In genomic region chr16:35648862-35649261, GRCm38 (mm10) we compare ENCODE assay signal across 29 mouse cellular contexts.
DNase-seq lines count a peak whose midpoint lies in the region; ATAC-seq and TF ChIP-seq lines count a peak whose summit lies in the region.
"Had no signal": no experiment of that assay in that cellular context is flagged by ENCODE, and none has a peak within 500 bp of the region (broad histone marks: within the 10 kb centered on the region; RNA-seq: fewer than 3 reads in every experiment).

No protein-coding gene starts in this region.

- no peaks in the 10 kb centered on the region for H3K27me3 ChIP-seq in forebrain, postnatal 0 days (ENCODE audit: insufficient read depth, low read length)
- H3K27me3 ChIP-seq in forebrain, embryonic 15.5 days, result no peaks in the 10 kb centered on the region
- H3K27me3 ChIP-seq: embryonic facial prominence, embryonic 13.5 days; forebrain, embryonic 12.5 days had no signal

- 83% methylated on average over 4 of the region's 4 CpGs for WGBS in forebrain, postnatal 0 days
- 90% methylated on average over 4 of the region's 4 CpGs for WGBS in forebrain, embryonic 15.5 days

- intact Hi-C loops in left cerebral cortex, postnatal 4 days (cut with DNase I), result no loop called here

- no peak for DNase-seq in forebrain, postnatal 0 days
- DNase-seq in layer of hippocampus, adult 9-11 months, result peak; percentile 52
- no peak for DNase-seq in layer of hippocampus, postnatal 14 days (ENCODE audit: low spot score in 2 of 2)
- peak; percentile 59 for DNase-seq in Muller cell, postnatal 12 days (ENCODE audit: inconsistent ontology term)
- DNase-seq in left cerebral cortex, postnatal 4 days, result no peak
- DNase-seq: adrenal gland, postnatal 10 days; adrenal gland, postnatal 36 days; cerebellum, adult 11-12 months; cerebellum, adult 8-10 months; cerebellum, postnatal 10 days; cerebellum, postnatal 36 days; embryo, embryonic 11 days; gastrocnemius, postnatal 10 days; gastrocnemius, postnatal 36 days; heart, adult 2 months; heart, postnatal 14 days; heart, postnatal 4 days had no signal

- peak; percentile 36; the same call in 1 of the 2 replicates for ATAC-seq in forebrain, postnatal 0 days
- ATAC-seq in forebrain, embryonic 15.5 days (replicated peaks), result no peak
- ATAC-seq: forebrain, embryonic 16.5 days; hindbrain, postnatal 0 days; inflammation-experienced regulatory T-cells, adult 6 months; Patski had no signal

- H3K36me3 ChIP-seq in forebrain, postnatal 0 days (ENCODE audit: insufficient read depth), result no peaks in the 10 kb centered on the region
- H3K36me3 ChIP-seq in forebrain, embryonic 15.5 days, result 0 out of 2 replicates have a peak, but pooled peaks cover 7% of the 10 kb centered on the region
- H3K36me3 ChIP-seq: embryonic facial prominence, embryonic 13.5 days; heart, embryonic 10.5 days; heart, embryonic 13.5 days had no signal

- no peak overlapping the region for H3K4me3 ChIP-seq in forebrain, postnatal 0 days (ENCODE audit: low read depth, low read length)
- no peak overlapping the region for H3K4me3 ChIP-seq in forebrain, embryonic 15.5 days
- H3K4me3 ChIP-seq: embryonic facial prominence, embryonic 10.5 days; embryonic facial prominence, embryonic 13.5 days; erythroblast, embryonic 14.5 days; forebrain, embryonic 12.5 days; heart, adult 2 months; heart, embryonic 10.5 days; heart, embryonic 13.5 days had no signal

- no peaks in the 10 kb centered on the region for H3K9me3 ChIP-seq in forebrain, postnatal 0 days (ENCODE audit: low read length)
- no peaks in the 10 kb centered on the region for H3K9me3 ChIP-seq in forebrain, embryonic 15.5 days
- H3K9me3 ChIP-seq: embryonic facial prominence, embryonic 10.5 days; embryonic facial prominence, embryonic 13.5 days; forebrain, embryonic 12.5 days; heart, embryonic 10.5 days; heart, embryonic 13.5 days had no signal

- no peak overlapping the region for H3K27ac ChIP-seq in forebrain, postnatal 0 days (ENCODE audit: low read depth, low read length)
- no peak overlapping the region for H3K27ac ChIP-seq in forebrain, embryonic 15.5 days (replicated peaks)
- H3K27ac ChIP-seq: embryonic facial prominence, embryonic 10.5 days; embryonic facial prominence, embryonic 13.5 days; forebrain, embryonic 12.5 days; heart, adult 2 months; heart, embryonic 10.5 days; heart, embryonic 13.5 days; hindbrain, embryonic 14.5 days; hindbrain, postnatal 0 days had no signal

- no peak for TF ChIP-seq CTCF in forebrain, postnatal 0 days (IDR thresholded peaks at IDR 0.05; ENCODE audit: low read depth)

- H3K9ac ChIP-seq in forebrain, postnatal 0 days, result no peak overlapping the region
- H3K9ac ChIP-seq in forebrain, embryonic 15.5 days (replicated peaks), result no peak overlapping the region
- H3K9ac ChIP-seq: embryonic facial prominence, embryonic 13.5 days; forebrain, embryonic 12.5 days; heart, embryonic 13.5 days; hindbrain, embryonic 14.5 days had no signal

- no peaks in the 10 kb centered on the region for H3K4me1 ChIP-seq in forebrain, postnatal 0 days (ENCODE audit: insufficient read depth)
- H3K4me1 ChIP-seq in forebrain, embryonic 15.5 days, result peaks cover 4% of the 10 kb centered on the region; the same call in 1 of the 2 replicates
- H3K4me1 ChIP-seq: embryonic facial prominence, embryonic 10.5 days; embryonic facial prominence, embryonic 13.5 days; forebrain, embryonic 12.5 days; heart, embryonic 13.5 days had no signal

- no peak overlapping the region for H3K4me2 ChIP-seq in forebrain, postnatal 0 days (ENCODE audit: low read depth)
- H3K4me2 ChIP-seq in forebrain, embryonic 15.5 days (replicated peaks), result no peak overlapping the region
- H3K4me2 ChIP-seq: embryonic facial prominence, embryonic 13.5 days; forebrain, embryonic 12.5 days; heart, embryonic 13.5 days; hindbrain, embryonic 14.5 days had no signal

Comparison
In these comparisons a context has a peak if more than half of its experiments do, and no peak if none do; other contexts are left out.
1. DNase-seq: peak in layer of hippocampus, adult 9-11 months (single experiment) and Muller cell, postnatal 12 days (single experiment); none in forebrain, postnatal 0 days (single experiment), layer of hippocampus, postnatal 14 days (0 of 2) and left cerebral cortex, postnatal 4 days (single experiment).